Mouse (Mus musculus) frontal cortex, postnatal 14 days (tissue): Measurements from ENCODE around the gene Ston2.
"Not testable (repeated sequence)": the region's sequence is repeated elsewhere in the genome, so short reads cannot be mapped to it uniquely, and the experiment has no call there.

Experiments used
- DNase-seq, 2 experiments: peaks; one replicate each; pipeline ENCODE4 v3.0.0; 2022; ENCODE audit warnings: low spot score in 2 of 2

The Ston2 gene

GRCm38 (mm10) chr12:91589847-91590690 is 198.1 kb downstream of the Ston2 start, which contains the start of gene Gtf2a1:
Gene Gtf2a1, minus strand, starts transcription at chr12:91590487.
- peak; percentile 87 to 88 for DNase-seq

- no peak for DNase-seq
Observed at GRCm38 (mm10) chr12:91589542-91589846, 198.7 kb downstream of the Ston2 start.

- DNase-seq = peak; percentile 17 to 20
Observed at GRCm38 (mm10) chr12:91588670-91589541, 199.3 kb downstream of the Ston2 start.

GRCm38 (mm10) chr12:91588176-91588669 is 200.0 kb downstream of the Ston2 start:
- peak; percentile 90 to 91 for DNase-seq

GRCm38 (mm10) chr12:91587491-91588033 is 200.6 kb downstream of the Ston2 start:
- no peak for DNase-seq

GRCm38 (mm10) chr12:91587077-91587476 is 201.1 kb downstream of the Ston2 start:
- DNase-seq = no peak

- not testable (repeated sequence) for DNase-seq
Observed at GRCm38 (mm10) chr12:91585815-91586214, 202.4 kb downstream of the Ston2 start.

GRCm38 (mm10) chr12:91585206-91585605 is 203.0 kb downstream of the Ston2 start:
- no peak for DNase-seq

- DNase-seq = no peak
Observed at GRCm38 (mm10) chr12:91583409-91583808, 204.8 kb downstream of the Ston2 start.
